ENCODE assay signal across 9 mouse cellular contexts in the genomic region with DNA sequence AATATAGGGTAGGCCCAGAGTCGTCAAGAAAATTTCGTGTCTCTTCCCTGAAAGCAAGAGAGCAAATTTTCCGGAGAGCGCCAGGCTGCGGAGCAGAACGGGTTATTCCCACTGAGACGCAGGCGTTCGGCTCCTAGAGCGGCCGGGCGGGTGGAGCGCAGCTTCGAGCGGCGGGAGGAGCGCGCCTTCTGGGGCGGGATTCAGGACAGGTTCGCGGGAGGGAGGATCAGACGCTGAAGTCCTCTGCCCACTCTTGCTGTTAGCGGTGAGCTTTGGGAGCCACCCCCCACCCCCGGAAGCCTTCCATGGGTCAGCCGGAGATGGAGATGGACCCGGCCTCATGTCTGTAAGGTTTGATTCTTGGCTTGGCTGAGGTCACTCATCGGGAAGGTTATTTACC. TPM values are rescaled to one million over a fixed set of nuclear protein-coding genes. Genes with fewer than 3 reads are reported as not detected.
DNase-seq lines count a peak whose midpoint lies in the region; ATAC-seq and TF ChIP-seq lines count a peak whose summit lies in the region.
"Had no signal": no experiment of that assay in that cellular context is flagged by ENCODE, and none has a peak within 500 bp of the region (broad histone marks: within the 10 kb centered on the region; RNA-seq: fewer than 3 reads in every experiment).

No protein-coding gene starts in this region.

- no peaks in the 10 kb centered on the region for H3K27me3 ChIP-seq in cerebellum, adult 2 months (ENCODE audit: control insufficient read depth, insufficient read depth, low read length)
- peaks cover 26% of the 10 kb centered on the region for H3K27me3 ChIP-seq in liver, embryonic 16.5 days (ENCODE audit: control insufficient read depth, insufficient read depth, low read depth, low read length)
- no peaks in the 10 kb centered on the region for H3K27me3 ChIP-seq in neural tube, embryonic 15.5 days (replicated peaks)
- H3K27me3 ChIP-seq: CH12.LX had no signal

- H3K27ac ChIP-seq in cerebellum, adult 2 months (ENCODE audit: insufficient read depth, low read length) = no peak overlapping the region
- H3K27ac ChIP-seq in liver, embryonic 16.5 days (ENCODE audit: low read length) = no peak overlapping the region
- H3K27ac ChIP-seq in neural tube, embryonic 15.5 days (replicated peaks) = peak overlapping the region; percentile 54

- H3K36me3 ChIP-seq in liver, embryonic 16.5 days (ENCODE audit: control insufficient read depth, insufficient read depth) = no peaks in the 10 kb centered on the region
- H3K36me3 ChIP-seq in neural tube, embryonic 15.5 days = no peaks in the 10 kb centered on the region

- H3K4me3 ChIP-seq in cerebellum, adult 2 months (replicated peaks; ENCODE audit: insufficient read depth, low read depth, low read length) = peak overlapping the region; percentile 88
- peak overlapping the region; percentile 49 for H3K4me3 ChIP-seq in liver, embryonic 16.5 days (ENCODE audit: low read depth, low read length)
- H3K4me3 ChIP-seq in neural tube, embryonic 15.5 days (replicated peaks) = peak overlapping the region; percentile 59

- intact Hi-C loops in heart, postnatal 14 days (cut with DNase I) = no loop called here

- H3K9ac ChIP-seq in liver, embryonic 16.5 days (ENCODE audit: low read depth, low read length) = peak overlapping the region; percentile 11; the same call in 1 of the 2 replicates
- peak overlapping the region; percentile 62 for H3K9ac ChIP-seq in neural tube, embryonic 15.5 days (replicated peaks)

- peak overlapping the region; percentile 32 for H3K4me2 ChIP-seq in liver, embryonic 16.5 days (ENCODE audit: low read depth, low read length)
- peak overlapping the region; percentile 74 for H3K4me2 ChIP-seq in neural tube, embryonic 15.5 days

- H3K9me3 ChIP-seq in liver, embryonic 16.5 days (replicated peaks; ENCODE audit: control insufficient read depth, low read length) = no peaks in the 10 kb centered on the region
- no peaks in the 10 kb centered on the region for H3K9me3 ChIP-seq in neural tube, embryonic 15.5 days (replicated peaks)

- WGBS in cerebellum, adult 2 months = 1% methylated on average over 27 of the region's 27 CpGs
- 1% methylated on average over 24 of the region's 27 CpGs for WGBS in liver, embryonic 16.5 days (ENCODE audit: insufficient replicate concordance)
- under 1% methylated on average over 27 of the region's 27 CpGs for WGBS in neural tube, embryonic 15.5 days

- TF ChIP-seq CTCF in cerebellum, adult 2 months (IDR thresholded peaks at IDR 0.05; ENCODE audit: borderline replicate concordance, insufficient read depth, low read depth, low read length) = no peak

- DNase-seq in ES-CJ7 (ENCODE audit: low read depth, low spot score) = peak; percentile 44
- peak; percentile 85 to 86 for DNase-seq in cerebellum, adult 2 months
- peak; percentile 59 for DNase-seq in forelimb bud, embryonic 11.5 days (ENCODE audit: low read depth, low spot score)
- peak; percentile 81 to 87 for DNase-seq in heart, postnatal 14 days
- peak; percentile 87 to 91 for DNase-seq in kidney, postnatal 4 days
- peak; percentile 85 for DNase-seq in urinary bladder, postnatal 14 days (ENCODE audit: low spot score)

- peak; percentile 46; the same call in 1 of the 2 replicates for TF ChIP-seq POLR2A in cerebellum, adult 2 months (IDR thresholded peaks at IDR 0.05; ENCODE audit: borderline replicate concordance, insufficient read depth, low read length)

- ATAC-seq in liver, embryonic 16.5 days (ENCODE audit: low read depth) = peak; percentile 64
- peak; percentile 83 for ATAC-seq in neural tube, embryonic 15.5 days (ENCODE audit: low FRiP score)

- H3K4me1 ChIP-seq in cerebellum, adult 2 months (ENCODE audit: control insufficient read depth, insufficient read depth, low read length) = no peaks in the 10 kb centered on the region; the same call in 1 of the 2 replicates
- H3K4me1 ChIP-seq in liver, embryonic 16.5 days (ENCODE audit: control insufficient read depth, low read depth, low read length) = no peaks in the 10 kb centered on the region
- H3K4me1 ChIP-seq in neural tube, embryonic 15.5 days = peaks cover 10% of the 10 kb centered on the region

RNA-seq across cellular contexts. Expression of gene Zfp629, which starts 21.4 kb away (rescaled TPM):
- polyA plus RNA-seq in cerebellum, adult 2 months (2012; rRNA removed) = 22.4 and 22.7 TPM in 2 replicates
- 10 to 100 TPM; 28.8 to 29.1 TPM for total RNA-seq in heart, postnatal 14 days (2021)
- 1.4 and 2.1 TPM in 2 replicates for polyA plus RNA-seq in liver, embryonic 16.5 days (2015; fragmentation: Nextera tagmentation; extraction: Ambion mirVana)
- polyA plus RNA-seq in neural tube, embryonic 15.5 days (2015; fragmentation: Nextera tagmentation; extraction: Ambion mirVana) = 14.5 and 15.8 TPM in 2 replicates

RNA-seq across cellular contexts. Expression of gene Rnf40, which starts 48.4 kb away (rescaled TPM):
- 53.7 and 56.2 TPM in 2 replicates for polyA plus RNA-seq in cerebellum, adult 2 months (2012; rRNA removed)
- total RNA-seq in heart, postnatal 14 days (2021) = 10 to 100 TPM; 46.5 to 53.9 TPM
- polyA plus RNA-seq in liver, embryonic 16.5 days (2015; fragmentation: Nextera tagmentation; extraction: Ambion mirVana) = 17.5 and 18.0 TPM in 2 replicates
- 37.9 and 38.5 TPM in 2 replicates for polyA plus RNA-seq in neural tube, embryonic 15.5 days (2015; fragmentation: Nextera tagmentation; extraction: Ambion mirVana)

RNA-seq across cellular contexts. Expression of gene Ccdc189, which starts 48.6 kb away (rescaled TPM):
- polyA plus RNA-seq in cerebellum, adult 2 months (2012; rRNA removed) = 10.1 and 12.2 TPM in 2 replicates
- 10 to 100 TPM in 1 of 2 experiments, 1 to 10 TPM in 1; 8.8 to 12.6 TPM for total RNA-seq in heart, postnatal 14 days (2021)
- polyA plus RNA-seq in liver, embryonic 16.5 days (2015; fragmentation: Nextera tagmentation; extraction: Ambion mirVana) = 5.9 and 6.5 TPM in 2 replicates
- 7.1 and 7.4 TPM in 2 replicates for polyA plus RNA-seq in neural tube, embryonic 15.5 days (2015; fragmentation: Nextera tagmentation; extraction: Ambion mirVana)
